Mouse (Mus musculus) hematopoietic stem cell, adult 5-6 weeks (primary cell): ENCODE results near the gene Otop3. TPM values are rescaled to one million over a fixed set of nuclear protein-coding genes. Genes with fewer than 3 reads are reported as not detected.

Experiments used
- ATAC-seq, 2 experiments: fragments of 125-278 bp in 1 of 2; replicated peaks in 1 of 2; 2 replicates each; pipeline ENCODE4 v1.8.0; 2016 to 2017; ENCODE audit warnings: inconsistent platforms in 2 of 2, mild to moderate bottlenecking in 2 of 2, moderate number of reproducible peaks in 2 of 2, low read depth in 1 of 2, moderate TSS enrichment in 1 of 2; ENCODE audit not compliant: low FRiP score in 2 of 2, poor library complexity in 2 of 2, severe bottlenecking in 2 of 2, insufficient read depth in 1 of 2, low TSS enrichment in 1 of 2
- total RNA-seq: library from RNA; stranded (forward); fragments of 172-1452, 232-1000 nt; gene quantifications from 2 replicates; pipeline ENCODE4 v1.2.3, GENCODE M21; 2017

Otop3 gene
- total RNA-seq, 1 experiment from 2014 or later, result not detected

GRCm38 (mm10) chr11:115348681-115349248 is 14.2 kb downstream of the Otop3 start:
- no peak for ATAC-seq

GRCm38 (mm10) chr11:115349976-115350375 is 15.4 kb downstream of the Otop3 start:
- no peak for ATAC-seq

GRCm38 (mm10) chr11:115353375-115353774 is 18.8 kb downstream of the Otop3 start:
- ATAC-seq, result no peak

- peak; percentile 59 to 75; a peak in 3 of 4 replicates for ATAC-seq
These were observed 19.7 kb downstream of the Otop3 start for GRCm38 (mm10) chr11:115354183-115354582.

GRCm38 (mm10) chr11:115358468-115358867 is 23.9 kb downstream of the Otop3 start:
- peak; percentile 22 to 57; a peak in 2 of 4 replicates for ATAC-seq

- no peak for ATAC-seq
These were observed 24.8 kb downstream of the Otop3 start for GRCm38 (mm10) chr11:115359293-115359692.

GRCm38 (mm10) chr11:115359726-115360125 is 25.2 kb downstream of the Otop3 start:
- ATAC-seq, result peak; percentile 47 to 55; a peak in 3 of 4 replicates

GRCm38 (mm10) chr11:115364136-115364535 is 29.6 kb downstream of the Otop3 start:
- ATAC-seq, result no peak

GRCm38 (mm10) chr11:115366039-115366705 is 31.6 kb downstream of the Otop3 start:
- ATAC-seq, result 0 out of 4 replicates have a peak, but pooled peaks have one; percentile 23 to 28

GRCm38 (mm10) chr11:115366706-115367394 is 32.3 kb downstream of the Otop3 start:
- no peak for ATAC-seq

GRCm38 (mm10) chr11:115367395-115367944 is 32.9 kb downstream of the Otop3 start, which contains the start of gene Hid1:
TSS of gene Hid1 (minus strand) at chr11:115367756.
- peak; percentile 61 to 87 for ATAC-seq

GRCm38 (mm10) chr11:115370368-115370767 is 35.8 kb downstream of the Otop3 start:
- ATAC-seq, result no peak

- no peak for ATAC-seq
These were observed 36.8 kb downstream of the Otop3 start for GRCm38 (mm10) chr11:115371354-115371753.

GRCm38 (mm10) chr11:115372015-115372414 is 37.5 kb downstream of the Otop3 start:
- no peak for ATAC-seq

GRCm38 (mm10) chr11:115372737-115373136 is 38.2 kb downstream of the Otop3 start:
- no peak for ATAC-seq

GRCm38 (mm10) chr11:115373805-115374694 is 39.5 kb downstream of the Otop3 start:
- peak; percentile 34 to 71; a peak in 3 of 4 replicates for ATAC-seq
